Mouse (Mus musculus): ENCODE measurements at regions not wholly inside any gene's neighbourhood (a gene's known extent, or its start where the extent isn't known, plus 50 kb on each side); places are given as distances from the start of the nearest gene placed in this dataset.

GRCm38 (mm10) chr7:116917921-116918670 lies 413.9 kb downstream of the Nucb2 start:
- no peak for ATAC-seq (ENCODE audit: low FRiP score, low read depth)
- no peak overlapping the region for H3K27ac ChIP-seq (replicated peaks)
- no peak overlapping the region for H3K4me2 ChIP-seq (replicated peaks)
- H3K4me3 ChIP-seq, result no peak overlapping the region
- WGBS, result 89% methylated on average over 6 of the region's 6 CpGs
- H3K36me3 ChIP-seq, result no peaks in the 10 kb centered on the region
- H3K9ac ChIP-seq (replicated peaks), result no peak overlapping the region
- H3K27me3 ChIP-seq, result no peaks in the 10 kb centered on the region
- H3K9me3 ChIP-seq, result no peaks in the 10 kb centered on the region
- no peaks in the 10 kb centered on the region for H3K4me1 ChIP-seq

DNA sequence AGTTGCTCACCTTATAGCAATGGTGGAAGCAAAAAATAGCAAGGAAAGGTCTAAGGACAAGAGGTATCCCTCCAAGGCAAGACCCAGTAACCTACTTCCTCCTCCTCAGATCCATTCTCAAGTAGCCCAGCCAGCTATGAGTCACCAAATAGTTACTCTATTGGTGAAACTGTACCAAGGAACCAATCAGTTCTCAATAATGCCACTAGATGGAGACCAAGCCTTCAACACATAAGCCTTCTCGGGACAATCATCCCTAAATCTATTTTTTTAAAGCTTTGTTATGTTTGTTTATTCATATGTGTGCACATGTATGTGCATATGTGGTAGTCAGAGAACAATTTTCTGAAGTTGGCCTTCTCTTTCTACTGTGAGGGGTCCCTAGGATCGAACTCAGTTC lies 434.3 kb upstream of the Xylt1 start:
- 86% methylated on average over 2 of the region's 2 CpGs for WGBS
- H3K4me1 ChIP-seq, result no peaks in the 10 kb centered on the region
- no peak overlapping the region for H3K27ac ChIP-seq (replicated peaks)
- no peak overlapping the region for H3K4me2 ChIP-seq (replicated peaks)
- ATAC-seq (ENCODE audit: low FRiP score, low read depth), result no peak
- no peaks in the 10 kb centered on the region for H3K36me3 ChIP-seq
- no peak overlapping the region for H3K9ac ChIP-seq (replicated peaks)
- H3K9me3 ChIP-seq, result no peaks in the 10 kb centered on the region
- no peak overlapping the region for H3K4me3 ChIP-seq
- no peaks in the 10 kb centered on the region for H3K27me3 ChIP-seq

DNA sequence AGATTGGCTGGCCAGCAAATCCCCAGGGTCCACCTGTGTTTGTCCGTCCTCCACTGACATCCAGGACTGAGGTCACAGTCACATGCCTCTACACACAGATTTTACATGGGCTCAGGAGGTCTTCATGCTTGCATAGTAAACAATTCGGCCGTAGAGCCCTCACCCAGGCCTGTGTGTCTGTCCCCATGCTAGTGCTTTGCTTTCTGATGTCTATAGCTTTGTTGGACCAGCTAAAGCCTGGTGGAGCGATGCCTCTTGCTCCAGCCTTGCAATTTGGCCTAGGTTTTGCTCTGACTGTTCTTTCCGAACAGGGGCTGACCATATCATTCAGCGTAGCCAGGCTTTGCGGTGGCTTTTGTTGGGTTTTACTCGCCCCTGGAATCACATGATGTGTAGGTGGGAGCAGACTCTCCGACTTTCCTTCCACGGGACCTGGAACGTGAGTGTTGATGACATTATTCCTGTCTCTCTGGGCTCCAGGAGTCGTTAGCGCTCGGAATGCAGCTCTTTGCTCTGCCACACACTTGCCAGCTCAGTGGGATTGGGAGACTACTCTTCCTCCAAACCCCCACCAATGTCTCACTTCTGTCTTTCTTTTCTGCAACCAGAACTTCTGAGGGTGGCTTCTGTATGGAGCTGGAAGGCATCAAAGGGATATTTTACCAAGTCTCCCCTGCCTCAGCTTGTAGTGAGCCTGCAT lies 421.4 kb upstream of the Xylt1 start:
- ATAC-seq (ENCODE audit: low FRiP score, low read depth), result no peak
- 84% methylated on average over 14 of the region's 14 CpGs for WGBS
- Histone ChIP-seq H3K36me3 (no peaks in the 10 kb centered on the region), H3K9me3 (no peaks in the 10 kb centered on the region), H3K4me3 (no peak overlapping the region), H3K4me1 (no peaks in the 10 kb centered on the region), H3K27ac (replicated peaks) (no peak overlapping the region), H3K4me2 (replicated peaks) (no peak overlapping the region), H3K9ac (replicated peaks) (no peak overlapping the region), H3K27me3 (no peaks in the 10 kb centered on the region)

- no peak for ATAC-seq (ENCODE audit: low FRiP score, low read depth)
- no peak overlapping the region for H3K4me2 ChIP-seq (replicated peaks)
- no peaks in the 10 kb centered on the region for H3K36me3 ChIP-seq
- no peaks in the 10 kb centered on the region for H3K27me3 ChIP-seq
- H3K9ac ChIP-seq (replicated peaks), result no peak overlapping the region
- no peaks in the 10 kb centered on the region for H3K4me1 ChIP-seq
- WGBS, result 81% methylated on average over 6 of the region's 6 CpGs
- H3K27ac ChIP-seq (replicated peaks), result no peak overlapping the region
- H3K9me3 ChIP-seq, result no peaks in the 10 kb centered on the region
- no peak overlapping the region for H3K4me3 ChIP-seq
Measured at GRCm38 (mm10) chr7:116963839-116964238, 416.9 kb upstream of the Xylt1 start.

- 66% methylated on average over 2 of the region's 2 CpGs for WGBS
- Histone ChIP-seq H3K4me3 (no peak overlapping the region), H3K27ac (replicated peaks) (no peak overlapping the region), H3K36me3 (no peaks in the 10 kb centered on the region), H3K4me1 (no peaks in the 10 kb centered on the region; the same call in 1 of the 2 replicates), H3K9me3 (no peaks in the 10 kb centered on the region), H3K9ac (replicated peaks) (no peak overlapping the region), H3K4me2 (replicated peaks) (no peak overlapping the region), H3K27me3 (no peaks in the 10 kb centered on the region)
- ATAC-seq (ENCODE audit: low FRiP score, low read depth), result no peak
Measured at GRCm38 (mm10) chr7:116991351-116991750, 389.4 kb upstream of the Xylt1 start.

DNA sequence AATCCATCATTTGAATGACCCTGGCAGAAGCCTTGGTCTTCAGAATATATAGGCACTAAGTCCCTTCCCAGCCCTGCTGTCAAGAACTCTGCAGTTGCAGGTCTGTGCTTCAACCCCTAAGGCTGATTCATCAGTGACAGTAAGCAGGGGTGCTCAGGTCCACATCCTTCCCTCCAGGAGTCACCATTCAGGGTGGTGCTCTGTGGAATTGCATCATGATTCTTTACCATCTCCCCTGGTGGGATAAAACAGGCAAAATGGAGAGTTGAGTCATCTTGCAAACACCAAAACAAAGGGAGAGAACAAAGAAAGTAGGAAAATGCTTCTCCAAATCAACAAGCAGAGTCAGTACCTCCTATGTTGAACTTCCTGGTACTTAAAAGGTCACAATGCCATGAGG lies 388.6 kb upstream of the Xylt1 start:
- no peaks in the 10 kb centered on the region for H3K27me3 ChIP-seq
- no peak for ATAC-seq (ENCODE audit: low FRiP score, low read depth)
- no peak overlapping the region for H3K9ac ChIP-seq (replicated peaks)
- H3K4me2 ChIP-seq (replicated peaks), result no peak overlapping the region
- H3K4me1 ChIP-seq, result no peaks in the 10 kb centered on the region; the same call in 1 of the 2 replicates
- H3K9me3 ChIP-seq, result no peaks in the 10 kb centered on the region
- no peaks in the 10 kb centered on the region for H3K36me3 ChIP-seq
- H3K27ac ChIP-seq (replicated peaks), result no peak overlapping the region
- H3K4me3 ChIP-seq, result no peak overlapping the region

- Histone ChIP-seq H3K4me3 (no peak overlapping the region), H3K27me3 (no peaks in the 10 kb centered on the region), H3K4me2 (replicated peaks) (no peak overlapping the region), H3K9ac (replicated peaks) (no peak overlapping the region), H3K36me3 (no peaks in the 10 kb centered on the region), H3K4me1 (no peaks in the 10 kb centered on the region; the same call in 1 of the 2 replicates), H3K9me3 (no peaks in the 10 kb centered on the region), H3K27ac (replicated peaks) (no peak overlapping the region)
- no peak for ATAC-seq (ENCODE audit: low FRiP score, low read depth)
- whole genome bisulfite sequencing, result 84% methylated on average over 3 of the region's 3 CpGs
Measured at GRCm38 (mm10) chr7:116995770-116996169, 385.0 kb upstream of the Xylt1 start.

GRCm38 (mm10) chr7:117003167-117003566 lies 377.6 kb upstream of the Xylt1 start:
- no peak overlapping the region for H3K27ac ChIP-seq (replicated peaks)

GRCm38 (mm10) chr7:117018349-117018748 lies 362.4 kb upstream of the Xylt1 start:
- H3K4me3 ChIP-seq, result no peak overlapping the region
- H3K9me3 ChIP-seq, result no peaks in the 10 kb centered on the region
- no peak overlapping the region for H3K4me2 ChIP-seq (replicated peaks)
- no peaks in the 10 kb centered on the region for H3K4me1 ChIP-seq
- no peak overlapping the region for H3K27ac ChIP-seq (replicated peaks)
- no peaks in the 10 kb centered on the region for H3K36me3 ChIP-seq
- H3K9ac ChIP-seq (replicated peaks), result no peak overlapping the region
- H3K27me3 ChIP-seq, result no peaks in the 10 kb centered on the region
- ATAC-seq (ENCODE audit: low FRiP score, low read depth), result no peak
- 81% methylated on average over 1 of the region's 1 CpGs for WGBS

More at GRCm38 (mm10) chr7:117003167-117003566, 377.6 kb upstream of the Xylt1 start:
- H3K9ac ChIP-seq (replicated peaks), result no peak overlapping the region
- H3K4me2 ChIP-seq (replicated peaks), result no peak overlapping the region
- H3K36me3 ChIP-seq, result no peaks in the 10 kb centered on the region
- no peaks in the 10 kb centered on the region for H3K27me3 ChIP-seq
- no peak for ATAC-seq (ENCODE audit: low FRiP score, low read depth)
- H3K4me3 ChIP-seq, result no peak overlapping the region
- no peaks in the 10 kb centered on the region for H3K4me1 ChIP-seq
- no peaks in the 10 kb centered on the region for H3K9me3 ChIP-seq

GRCm38 (mm10) chr7:117021716-117022115 lies 359.1 kb upstream of the Xylt1 start:
- H3K4me1 ChIP-seq, result no peaks in the 10 kb centered on the region
- whole genome bisulfite sequencing, result 65% methylated on average over 4 of the region's 4 CpGs
- H3K9me3 ChIP-seq, result no peaks in the 10 kb centered on the region
- no peak overlapping the region for H3K4me3 ChIP-seq
- no peak overlapping the region for H3K27ac ChIP-seq (replicated peaks)
- H3K36me3 ChIP-seq, result no peaks in the 10 kb centered on the region
- no peak overlapping the region for H3K4me2 ChIP-seq (replicated peaks)
- no peak overlapping the region for H3K9ac ChIP-seq (replicated peaks)
- no peaks in the 10 kb centered on the region for H3K27me3 ChIP-seq
- ATAC-seq (ENCODE audit: low FRiP score, low read depth), result no peak

DNA sequence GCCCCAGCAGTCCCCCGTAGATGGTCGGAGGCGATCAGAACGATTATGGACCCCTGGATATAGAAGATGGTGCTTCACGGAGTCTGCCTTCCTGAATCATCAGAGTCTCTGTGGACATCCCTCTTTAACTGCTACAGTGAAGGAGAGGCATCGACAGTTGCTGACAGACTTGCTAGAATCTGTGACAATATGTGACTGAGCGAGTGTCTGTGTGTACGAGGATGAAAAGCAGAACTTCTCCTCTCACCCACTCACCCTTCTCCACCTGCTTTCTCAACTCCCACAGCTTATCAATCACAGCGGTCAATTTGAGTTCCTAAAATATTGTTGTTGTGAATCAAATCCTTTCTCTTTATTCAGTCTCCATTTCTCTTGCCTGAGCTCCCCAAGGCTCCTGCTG lies 335.9 kb upstream of the Xylt1 start:
- Histone ChIP-seq H3K4me3 (no peak overlapping the region), H3K36me3 (no peaks in the 10 kb centered on the region), H3K27me3 (no peaks in the 10 kb centered on the region), H3K27ac (replicated peaks) (no peak overlapping the region), H3K9ac (replicated peaks) (no peak overlapping the region), H3K4me1 (no peaks in the 10 kb centered on the region), H3K4me2 (replicated peaks) (no peak overlapping the region), H3K9me3 (no peaks in the 10 kb centered on the region)
- 86% methylated on average over 9 of the region's 9 CpGs for WGBS
- no peak for ATAC-seq (ENCODE audit: low FRiP score, low read depth)

- Histone ChIP-seq H3K27me3 (no peaks in the 10 kb centered on the region), H3K27ac (replicated peaks) (no peak overlapping the region), H3K4me1 (no peaks in the 10 kb centered on the region), H3K4me3 (no peak overlapping the region), H3K36me3 (no peaks in the 10 kb centered on the region), H3K9me3 (no peaks in the 10 kb centered on the region), H3K4me2 (replicated peaks) (no peak overlapping the region), H3K9ac (replicated peaks) (no peak overlapping the region)
- no peak for ATAC-seq (ENCODE audit: low FRiP score, low read depth)
Measured at GRCm38 (mm10) chr7:117049249-117049648, 331.5 kb upstream of the Xylt1 start.

Measured in midbrain, embryonic 12.5 days (tissue).